Mouse (Mus musculus): ENCODE data around the gene Chd1l. TPM values are rescaled to one million over a fixed set of nuclear protein-coding genes. Genes with fewer than 3 reads are reported as not detected.

Chd1l gene
- polyA plus RNA-seq, 1 experiment, result 7.8 TPM

- Histone ChIP-seq H3K4me3 (ENCODE audit: insufficient read depth, low read depth, low read length) (no peak overlapping the region), H3K27ac (replicated peaks; ENCODE audit: low read depth, low read length) (no peak overlapping the region), H3K4me1 (ENCODE audit: control insufficient read depth, insufficient read depth, insufficient read length, low read length) (no peaks in the 10 kb centered on the region)
These were observed 87.9 kb downstream of the Chd1l start for GRCm38 (mm10) chr3:97521946-97522731.

- Histone ChIP-seq H3K4me1 (ENCODE audit: control insufficient read depth, insufficient read depth, insufficient read length, low read length) (no peaks in the 10 kb centered on the region), H3K4me3 (ENCODE audit: insufficient read depth, low read depth, low read length) (no peak overlapping the region), H3K27ac (replicated peaks; ENCODE audit: low read depth, low read length) (no peak overlapping the region)
These were observed 90.1 kb downstream of the Chd1l start for GRCm38 (mm10) chr3:97519883-97520282.

GRCm38 (mm10) chr3:97512296-97512695 is 97.7 kb downstream of the Chd1l start:
- H3K4me1 ChIP-seq (ENCODE audit: control insufficient read depth, insufficient read depth, insufficient read length, low read length), result no peaks in the 10 kb centered on the region
- H3K27ac ChIP-seq (replicated peaks; ENCODE audit: low read depth, low read length), result no peak overlapping the region
- H3K4me3 ChIP-seq (ENCODE audit: insufficient read depth, low read depth, low read length), result no peak overlapping the region

Other genes starting within 250 kb of the Chd1l start
- not detected in 2 replicates for gene Olfr1402, start 188.2 kb downstream of the Chd1l start, polyA plus RNA-seq (2012; ENCODE audit: insufficient read depth, insufficient read length, missing spikeins)
- 10.9 and 19.2 TPM in 2 replicates for gene Fmo5, start 18.6 kb upstream of the Chd1l start, polyA plus RNA-seq (2012; ENCODE audit: insufficient read depth, insufficient read length, missing spikeins)
- gene Prkab2, start 48.0 kb upstream of the Chd1l start, polyA plus RNA-seq (2012; ENCODE audit: insufficient read depth, insufficient read length, missing spikeins), result 4.3 and 9.1 TPM in 2 replicates
- not detected in 2 replicates for gene Gm17651, start 64.5 kb upstream of the Chd1l start, polyA plus RNA-seq (2012; ENCODE audit: insufficient read depth, insufficient read length, missing spikeins)

Data from brown adipose tissue, adult 24 weeks (tissue).